Mouse (Mus musculus) embryonic facial prominence, embryonic 14.5 days (tissue): ENCODE data around the gene Fbxw8. TPM values are rescaled to one million over a fixed set of nuclear protein-coding genes. Genes with fewer than 3 reads are reported as not detected.
A peak's percentile ranks its signal among the peaks of the same experiment; 100 is the strongest.

ENCODE experiments used
- ATAC-seq: fragments of 200-750 bp; cut with Nextera tagmentation; 2 replicates; pipeline ENCODE4 v1.8.0; 2017; ENCODE audit warnings: low read depth, moderate number of reproducible peaks, moderate TSS enrichment
- DNase-seq: peaks from one replicate; pipeline ENCODE4 v3.0.0-alpha.2; 2015; ENCODE audit warnings: low spot score
- H3K27ac ChIP-seq: fragments of 300-500 bp; sonication (generic); replicated peaks from 2 replicates; pipeline ENCODE4 v1.5.1; 2014; ENCODE audit warnings: low read depth, mild to moderate bottlenecking, low read length, moderate library complexity
- H3K27me3 ChIP-seq: fragments of 300-500 bp; sonication (generic); replicated peaks from 2 replicates; pipeline ENCODE4 v1.6.1; 2014; ENCODE audit warnings: low read length; ENCODE audit not compliant: control insufficient read depth, insufficient read depth
- H3K36me3 ChIP-seq: fragments of 300-500 bp; sonication (generic); 2 replicates; pipeline ENCODE4 v1.6.1; 2014; ENCODE audit warnings: low read length, mixed read lengths; ENCODE audit not compliant: control insufficient read depth, insufficient read depth
- H3K4me1 ChIP-seq: fragments of 300-500 bp; sonication (generic); 2 replicates; pipeline ENCODE4 v1.6.1; 2014; ENCODE audit warnings: antibody characterized with exemption, low read length; ENCODE audit not compliant: control insufficient read depth, insufficient read depth
- H3K4me2 ChIP-seq: fragments of 300-500 bp; sonication (generic); 2 replicates; pipeline ENCODE4 v1.6.1; 2014; ENCODE audit warnings: low read depth, mild to moderate bottlenecking, low read length, moderate library complexity, mixed read lengths
- H3K4me3 ChIP-seq: fragments of 300-500 bp; sonication (generic); 2 replicates; pipeline ENCODE4 v1.5.1; 2014; ENCODE audit warnings: low read depth, mild to moderate bottlenecking, low read length
- H3K9ac ChIP-seq: fragments of 300-500 bp; sonication (generic); 2 replicates; pipeline ENCODE4 v1.6.1; 2014; ENCODE audit warnings: low read depth, mild to moderate bottlenecking, low read length, moderate library complexity, mixed read lengths
- H3K9me3 ChIP-seq: fragments of 300-500 bp; sonication (generic); 2 replicates; pipeline ENCODE4 v1.6.1; 2016; ENCODE audit warnings: low read length; ENCODE audit not compliant: control insufficient read depth
- WGBS: fragments of 180-500 bp; shearing (Covaris S2); extraction: QIAGEN DNeasy Blood & Tissue Kit; methylation state at CpG from one replicate; pipeline ENCODE4 v1.1.7; 2014; 5-methylcytosine and 5-hydroxymethylcytosine counted together
- polyA plus RNA-seq: library from polyadenylated mRNA; unstranded; fragments of >200 nt; fragmentation: Nextera tagmentation; extraction: Ambion mirVana; gene quantifications from 2 replicates; pipeline ENCODE4 v1.2.1, GENCODE M21; 2014

Fbxw8 gene
- polyA plus RNA-seq, 1 experiment from 2014 or later: 31.7 TPM

GRCm38 (mm10) chr5:118036888-118037797 is 118.1 kb downstream of the Fbxw8 start:
- 31% methylated on average over 25 of the region's 25 CpGs for WGBS
- no peaks in the 10 kb centered on the region for H3K36me3 ChIP-seq
- H3K4me1 ChIP-seq: 0 out of 2 replicates have a peak, but pooled peaks cover 4% of the 10 kb centered on the region
- H3K9me3 ChIP-seq: peaks cover 7% of the 10 kb centered on the region
- no peak for DNase-seq
- peak; percentile 34; the same call in 1 of the 2 replicates for ATAC-seq
- H3K9ac ChIP-seq: peak overlapping the region; percentile 25; the same call in 1 of the 2 replicates
- peak overlapping the region; percentile 33 for H3K4me2 ChIP-seq
- peaks cover 3% of the 10 kb centered on the region; the same call in 1 of the 2 replicates for H3K27me3 ChIP-seq
- H3K27ac ChIP-seq: no peak overlapping the region
- no peak overlapping the region for H3K4me3 ChIP-seq

DNA sequence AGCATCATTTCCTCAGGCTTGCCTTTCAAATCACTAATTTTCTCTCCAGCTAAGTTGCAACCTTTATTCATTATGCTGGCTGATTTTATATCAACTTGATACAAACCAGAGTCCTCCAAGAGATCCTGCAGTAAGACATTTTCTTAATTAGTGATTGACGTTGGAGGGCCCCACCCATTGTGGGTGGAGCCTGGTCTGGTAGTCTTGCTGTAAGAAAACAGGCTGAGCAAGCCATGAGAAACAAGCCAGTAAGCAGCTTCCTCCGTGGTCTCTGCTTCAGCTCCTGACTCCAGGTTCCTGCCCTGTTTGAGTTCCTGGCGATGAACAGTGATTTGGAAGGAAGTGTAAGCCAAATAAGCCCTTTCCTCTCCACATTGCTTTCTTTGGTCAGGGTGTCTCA is 119.5 kb downstream of the Fbxw8 start:
- ATAC-seq: no peak

GRCm38 (mm10) chr5:118034632-118035031 is 120.6 kb downstream of the Fbxw8 start:
- H3K4me3 ChIP-seq: no peak overlapping the region
- no peak overlapping the region for H3K4me2 ChIP-seq
- H3K9me3 ChIP-seq: peaks cover 7% of the 10 kb centered on the region
- H3K27ac ChIP-seq: no peak overlapping the region
- DNase-seq (no peak), ATAC-seq (no peak)
- peaks cover 13% of the 10 kb centered on the region for H3K27me3 ChIP-seq
- 83% methylated on average over 1 of the region's 1 CpGs for WGBS
- H3K36me3 ChIP-seq: no peaks in the 10 kb centered on the region
- no peak overlapping the region for H3K9ac ChIP-seq
- H3K4me1 ChIP-seq: 0 out of 2 replicates have a peak, but pooled peaks cover 4% of the 10 kb centered on the region

More for the DNA sequence above, 119.5 kb downstream of the Fbxw8 start:
- H3K9me3 ChIP-seq: peaks cover 7% of the 10 kb centered on the region
- WGBS: 45% methylated on average over 3 of the region's 3 CpGs
- 0 out of 2 replicates have a peak, but pooled peaks cover 4% of the 10 kb centered on the region for H3K4me1 ChIP-seq
- peaks cover 3% of the 10 kb centered on the region; the same call in 1 of the 2 replicates for H3K27me3 ChIP-seq
- no peaks in the 10 kb centered on the region for H3K36me3 ChIP-seq
- DNase-seq: no peak
- no peak overlapping the region for H3K9ac ChIP-seq
- H3K4me3 ChIP-seq: no peak overlapping the region
- no peak overlapping the region for H3K4me2 ChIP-seq
- no peak overlapping the region for H3K27ac ChIP-seq

DNA sequence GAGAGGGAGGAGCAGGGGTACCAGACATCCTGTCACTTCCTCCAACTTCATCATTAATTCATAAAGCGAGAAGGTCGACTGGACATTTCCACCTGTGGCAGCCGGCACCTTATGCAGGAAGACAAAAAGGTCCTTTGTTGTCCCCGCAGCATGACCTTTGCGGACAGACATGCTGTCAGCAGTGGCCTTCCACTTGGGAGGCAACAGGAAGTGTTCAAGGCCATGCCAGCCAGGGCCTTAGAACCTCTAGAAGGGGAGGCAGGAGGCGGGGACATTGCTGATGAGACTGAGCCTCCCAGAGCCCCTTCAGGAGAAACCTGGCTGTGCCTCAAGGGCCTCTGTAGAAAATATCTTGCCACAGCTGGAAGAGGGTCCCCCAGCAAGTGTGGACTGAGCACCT is 121.5 kb downstream of the Fbxw8 start:
- Histone ChIP-seq H3K36me3 (no peaks in the 10 kb centered on the region), H3K9ac (no peak overlapping the region), H3K4me3 (no peak overlapping the region), H3K4me1 (peaks cover 12% of the 10 kb centered on the region; the same call in 1 of the 2 replicates), H3K4me2 (no peak overlapping the region), H3K9me3 (peaks cover 7% of the 10 kb centered on the region), H3K27me3 (peaks cover 19% of the 10 kb centered on the region), H3K27ac (no peak overlapping the region)
- DNase-seq (no peak), ATAC-seq (no peak)
- 49% methylated on average over 6 of the region's 6 CpGs for WGBS

DNA sequence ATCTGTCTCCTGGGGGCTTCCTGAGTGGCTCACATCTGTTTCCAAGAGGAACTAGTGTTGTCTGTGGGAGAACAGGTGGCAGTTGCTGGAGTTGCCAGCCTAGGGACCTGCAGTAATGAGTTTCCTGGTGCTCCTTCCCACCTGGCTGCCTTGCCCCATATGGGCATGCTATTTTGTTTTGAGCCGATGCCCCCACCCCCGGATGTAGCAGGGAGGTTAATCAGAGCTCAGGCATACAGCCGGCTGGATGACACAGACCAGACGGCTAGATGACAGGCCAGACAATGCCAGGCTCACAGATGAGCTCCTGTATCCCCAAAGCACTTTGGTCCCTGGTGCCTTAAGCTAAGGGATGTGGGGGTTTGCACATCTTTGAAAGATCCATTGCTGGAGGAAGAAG is 121.9 kb downstream of the Fbxw8 start:
- Histone ChIP-seq H3K27me3 (peaks cover 23% of the 10 kb centered on the region), H3K4me1 (peaks cover 13% of the 10 kb centered on the region; the same call in 1 of the 2 replicates), H3K4me2 (no peak overlapping the region), H3K4me3 (no peak overlapping the region), H3K27ac (no peak overlapping the region), H3K36me3 (no peaks in the 10 kb centered on the region), H3K9me3 (peaks cover 7% of the 10 kb centered on the region), H3K9ac (no peak overlapping the region)
- ATAC-seq (0 out of 2 replicates have a peak, but pooled peaks have one; percentile 11), DNase-seq (no peak)
- 26% methylated on average over 4 of the region's 4 CpGs for WGBS

GRCm38 (mm10) chr5:118031508-118031907 is 123.8 kb downstream of the Fbxw8 start:
- DNase-seq: no peak
- Histone ChIP-seq H3K27me3 (peaks cover 41% of the 10 kb centered on the region), H3K4me1 (peaks cover 21% of the 10 kb centered on the region), H3K9me3 (peaks cover 7% of the 10 kb centered on the region), H3K9ac (no peak overlapping the region), H3K36me3 (no peaks in the 10 kb centered on the region), H3K27ac (no peak overlapping the region), H3K4me2 (no peak overlapping the region), H3K4me3 (no peak overlapping the region)
- WGBS: 42% methylated on average over 4 of the region's 4 CpGs
- no peak for ATAC-seq

GRCm38 (mm10) chr5:118031059-118031458 is 124.2 kb downstream of the Fbxw8 start:
- Histone ChIP-seq H3K36me3 (no peaks in the 10 kb centered on the region), H3K9ac (no peak overlapping the region), H3K27ac (no peak overlapping the region), H3K4me3 (no peak overlapping the region), H3K4me1 (peaks cover 21% of the 10 kb centered on the region), H3K9me3 (peaks cover 7% of the 10 kb centered on the region), H3K4me2 (no peak overlapping the region), H3K27me3 (peaks cover 45% of the 10 kb centered on the region)
- WGBS: 63% methylated on average over 4 of the region's 5 CpGs
- ATAC-seq (no peak), DNase-seq (no peak)

- Histone ChIP-seq H3K4me3 (no peak overlapping the region), H3K9me3 (peaks cover 5% of the 10 kb centered on the region), H3K27me3 (peaks cover 54% of the 10 kb centered on the region), H3K9ac (no peak overlapping the region), H3K4me1 (peaks cover 21% of the 10 kb centered on the region), H3K36me3 (no peaks in the 10 kb centered on the region), H3K4me2 (no peak overlapping the region), H3K27ac (no peak overlapping the region)
- WGBS: 85% methylated on average over 9 of the region's 9 CpGs
- ATAC-seq: no peak
- no peak for DNase-seq
Observed at GRCm38 (mm10) chr5:118030022-118030675, 125.1 kb downstream of the Fbxw8 start.
